Mouse (Mus musculus) myocyte (in vitro differentiated cells): ENCODE results near the gene Ctsh. TPM values are rescaled to one million over a fixed set of nuclear protein-coding genes. Genes with fewer than 3 reads are reported as not detected.

ENCODE experiments used
- H3K27me3 ChIP-seq: one replicate; pipeline ENCODE4 v1.6.1; 2011; ENCODE audit not compliant: control insufficient read depth, insufficient read depth, insufficient read length
- H3K36me3 ChIP-seq: one replicate; pipeline ENCODE4 v1.6.1; 2011; ENCODE audit not compliant: control insufficient read depth, insufficient read depth
- H3K4me2 ChIP-seq: one replicate; pipeline ENCODE4 v1.6.1; 2011; ENCODE audit warnings: low read depth, control low read depth
- H3K4me3 ChIP-seq: one replicate; pipeline ENCODE4 v1.5.1; 2011; ENCODE audit warnings: mild to moderate bottlenecking, control low read depth, moderate library complexity
- H3K79me2 ChIP-seq: one replicate; pipeline ENCODE4 v1.6.1; 2011; ENCODE audit not compliant: control insufficient read depth, insufficient read depth
- H3ac ChIP-seq: one replicate; pipeline ENCODE4 v1.6.1; 2011; ENCODE audit not compliant: control insufficient read depth, insufficient read length
- CEBPB ChIP-seq: IDR thresholded peaks from 2 replicates; pipeline ENCODE4 v1.6.1; 2011; ENCODE audit warnings: mild to moderate bottlenecking, moderate library complexity; ENCODE audit not compliant: poor library complexity, insufficient read depth, severe bottlenecking
- E2F4 ChIP-seq: IDR thresholded peaks from one replicate; pipeline ENCODE4 v1.6.1; 2011; ENCODE audit warnings: mild to moderate bottlenecking, control low read depth, moderate library complexity; ENCODE audit not compliant: insufficient read depth
- MAX ChIP-seq: IDR thresholded peaks from one replicate; pipeline ENCODE4 v1.6.1; 2011; ENCODE audit warnings: low read depth, mild to moderate bottlenecking, control low read depth
- MYOD1 ChIP-seq, 3 experiments: IDR thresholded peaks; one replicate each; pipeline ENCODE4 v1.6.1; 2011; ENCODE audit warnings: control low read depth in 2 of 3, low read depth in 2 of 3, mild to moderate bottlenecking in 2 of 3, moderate library complexity in 1 of 3; ENCODE audit not compliant: insufficient read length in 2 of 3, control insufficient read depth in 1 of 3
- MYOG ChIP-seq, 3 experiments: IDR thresholded peaks; one replicate each; pipeline ENCODE4 v1.6.1; 2011; ENCODE audit warnings: control low read depth in 2 of 3, low read depth in 2 of 3, mild to moderate bottlenecking in 2 of 3; ENCODE audit not compliant: insufficient read length in 2 of 3, control insufficient read depth in 1 of 3, insufficient read depth in 1 of 3
- POLR2A ChIP-seq: IDR thresholded peaks from one replicate; pipeline ENCODE4 v1.6.1; 2011; ENCODE audit warnings: low read depth, mild to moderate bottlenecking, control low read depth, moderate library complexity; ENCODE audit not compliant: insufficient read length
- POLR2AphosphoS2 ChIP-seq: IDR thresholded peaks from one replicate; pipeline ENCODE4 v1.6.1; 2011; ENCODE audit warnings: low read depth, control low read depth; ENCODE audit not compliant: insufficient read length
- REST ChIP-seq: IDR thresholded peaks from one replicate; pipeline ENCODE4 v1.6.1; 2011; ENCODE audit warnings: mild to moderate bottlenecking, control low read depth, moderate library complexity; ENCODE audit not compliant: insufficient read depth, insufficient read length
- SRF ChIP-seq: IDR thresholded peaks from one replicate; pipeline ENCODE4 v1.6.1; 2011; ENCODE audit warnings: low read depth; ENCODE audit not compliant: control insufficient read depth, insufficient read length
- TCF12 ChIP-seq: IDR thresholded peaks from one replicate; pipeline ENCODE4 v1.6.1; 2011; ENCODE audit warnings: mild to moderate bottlenecking, control low read depth; ENCODE audit not compliant: poor library complexity, insufficient read depth, severe bottlenecking
- TCF3 ChIP-seq: IDR thresholded peaks from one replicate; pipeline ENCODE4 v1.6.1; 2011; ENCODE audit warnings: low read depth, control low read depth; ENCODE audit not compliant: insufficient read length
- USF1 ChIP-seq: IDR thresholded peaks from one replicate; pipeline ENCODE4 v1.6.1; 2011; ENCODE audit warnings: low read depth, mild to moderate bottlenecking, control low read depth, moderate library complexity
- polyA plus RNA-seq: library from polyadenylated mRNA; unstranded; fragments of >200 nt; fragmentation: generic; extraction: Trizol; gene quantifications from one replicate; pipeline ENCODE4 v1.2.1, GENCODE M21; 2012; ENCODE audit warnings: missing spikeins

The Ctsh gene
- polyA plus RNA-seq: 3.5 TPM

- Histone ChIP-seq H3K27me3 (no peaks in the 10 kb centered on the region), H3K36me3 (no peaks in the 10 kb centered on the region), H3K4me3 (no peak within 1 kb of the TSS), H3K79me2 (no peaks in the 10 kb centered on the region), H3K4me2 (peak within 1 kb of the TSS; percentile 62), H3ac (no peak within 1 kb of the TSS)
- no peak for TF ChIP-seq USF1
- no peak for TF ChIP-seq SRF
- TF ChIP-seq MYOD1 (IDR thresholded peaks at IDR 0.05; ENCODE audit: control insufficient read depth in 1 of 3, insufficient read length in 2 of 3, low read depth in 2 of 3): no peak
- TF ChIP-seq CEBPB: no peak
- no peak for TF ChIP-seq REST
- no peak for TF ChIP-seq TCF3
- no peak for TF ChIP-seq POLR2AphosphoS2
- no peak for TF ChIP-seq TCF12
- no peak for TF ChIP-seq E2F4
- TF ChIP-seq MYOG (IDR thresholded peaks at IDR 0.05; ENCODE audit: control insufficient read depth in 1 of 3, insufficient read depth in 1 of 3, insufficient read length in 2 of 3, low read depth in 2 of 3): no peak
- TF ChIP-seq POLR2A: no peak
- TF ChIP-seq MAX: no peak
Observed at GRCm38 (mm10) chr9:90053852-90054251, at the start of gene Ctsh. TSS of gene Ctsh (plus strand) at chr9:90054152.

- TF ChIP-seq POLR2A: no peak
- no peak for TF ChIP-seq TCF3
- TF ChIP-seq SRF: no peak
- TF ChIP-seq USF1: no peak
- no peak for TF ChIP-seq MYOG (IDR thresholded peaks at IDR 0.05; ENCODE audit: control insufficient read depth in 1 of 3, insufficient read depth in 1 of 3, insufficient read length in 2 of 3, low read depth in 2 of 3)
- TF ChIP-seq MAX: no peak
- Histone ChIP-seq H3K4me2 (no peak overlapping the region), H3K27me3 (no peaks in the 10 kb centered on the region), H3K79me2 (no peaks in the 10 kb centered on the region), H3K36me3 (no peaks in the 10 kb centered on the region), H3K4me3 (no peak overlapping the region), H3ac (no peak overlapping the region)
Observed at GRCm38 (mm10) chr9:90006432-90006831, 47.5 kb upstream of the Ctsh start.

- no peaks in the 10 kb centered on the region for H3K36me3 ChIP-seq
- TF ChIP-seq POLR2AphosphoS2: no peak
- TF ChIP-seq MYOD1 (IDR thresholded peaks at IDR 0.05; ENCODE audit: control insufficient read depth in 1 of 3, insufficient read length in 2 of 3, low read depth in 2 of 3): no peak
- no peak for TF ChIP-seq MYOG (IDR thresholded peaks at IDR 0.05; ENCODE audit: control insufficient read depth in 1 of 3, insufficient read depth in 1 of 3, insufficient read length in 2 of 3, low read depth in 2 of 3)
- TF ChIP-seq USF1: no peak
- TF ChIP-seq POLR2A: no peak
- no peak for TF ChIP-seq TCF3
- TF ChIP-seq SRF: no peak
- no peak for TF ChIP-seq CEBPB
- TF ChIP-seq MAX: no peak
- TF ChIP-seq E2F4: no peak
- TF ChIP-seq REST: no peak
- no peak for TF ChIP-seq TCF12
- no peaks in the 10 kb centered on the region for H3K27me3 ChIP-seq
Observed at GRCm38 (mm10) chr9:90007094-90007493, 46.9 kb upstream of the Ctsh start.

DNA sequence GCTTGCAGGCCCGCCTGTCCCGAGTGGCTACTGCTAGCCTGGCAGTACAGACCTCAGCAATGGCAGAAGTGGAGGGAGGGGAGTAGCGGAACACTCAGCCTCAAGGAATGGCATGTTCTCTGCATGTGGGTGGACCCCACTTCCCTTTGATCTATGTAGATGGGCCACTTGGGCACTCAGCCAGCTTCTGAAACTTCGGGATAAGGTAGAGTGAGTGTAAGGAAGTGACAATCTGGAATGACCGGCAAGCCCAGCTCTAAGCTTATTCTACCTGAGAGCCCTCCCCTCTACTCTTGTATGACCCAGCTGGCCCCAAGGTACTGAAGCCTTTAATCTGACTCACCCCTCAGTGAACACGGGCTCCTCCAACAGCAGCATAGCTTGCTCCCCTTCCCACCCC is 45.8 kb upstream of the Ctsh start:
- Histone ChIP-seq H3K4me2 (no peak overlapping the region), H3ac (no peak overlapping the region), H3K4me3 (no peak overlapping the region), H3K36me3 (no peaks in the 10 kb centered on the region), H3K79me2 (no peaks in the 10 kb centered on the region), H3K27me3 (no peaks in the 10 kb centered on the region)
- TF ChIP-seq REST (no peak), E2F4 (no peak), POLR2A (no peak), MYOG (IDR thresholded peaks at IDR 0.05; ENCODE audit: control insufficient read depth in 1 of 3, insufficient read depth in 1 of 3, insufficient read length in 2 of 3, low read depth in 2 of 3) (no peak)

More at GRCm38 (mm10) chr9:90007094-90007493, 46.9 kb upstream of the Ctsh start:
- Histone ChIP-seq H3K4me2 (no peak overlapping the region), H3ac (no peak overlapping the region), H3K79me2 (no peaks in the 10 kb centered on the region), H3K4me3 (no peak overlapping the region)

- no peak for TF ChIP-seq REST
- TF ChIP-seq TCF3: no peak
- TF ChIP-seq SRF: no peak
- no peak for TF ChIP-seq TCF12
- TF ChIP-seq POLR2AphosphoS2: no peak
- no peak for TF ChIP-seq USF1
- no peak for TF ChIP-seq POLR2A
- Histone ChIP-seq H3K4me3 (no peak overlapping the region), H3K79me2 (no peaks in the 10 kb centered on the region), H3K27me3 (no peaks in the 10 kb centered on the region), H3ac (no peak overlapping the region), H3K36me3 (no peaks in the 10 kb centered on the region), H3K4me2 (no peak overlapping the region)
Observed at GRCm38 (mm10) chr9:90011849-90012248, 42.1 kb upstream of the Ctsh start.
